Mouse (Mus musculus) olfactory bulb, adult 2 months (tissue): ENCODE measurements around the gene Btbd9. TPM values are rescaled to one million over a fixed set of nuclear protein-coding genes. Genes with fewer than 3 reads are reported as not detected.

Experiments
- H3K27ac ChIP-seq: fragments of 200-500 bp; 2 replicates; pipeline ENCODE4 v1.5.1; 2012; ENCODE audit warnings: low read depth, low read length; ENCODE audit not compliant: insufficient read depth
- H3K4me1 ChIP-seq: fragments of 200-500 bp; 2 replicates; pipeline ENCODE4 v1.6.1; 2012; ENCODE audit warnings: low read length; ENCODE audit not compliant: control insufficient read depth, insufficient read depth
- H3K4me3 ChIP-seq: fragments of 200-500 bp; 2 replicates; pipeline ENCODE4 v1.5.1; 2012; ENCODE audit warnings: mild to moderate bottlenecking, low read depth, low read length, moderate library complexity; ENCODE audit not compliant: insufficient read depth
- CTCF ChIP-seq: fragments of 200-500 bp; IDR thresholded peaks from 2 replicates; pipeline ENCODE4 v1.5.1; 2012; ENCODE audit warnings: low read depth, mild to moderate bottlenecking, low read length, moderate library complexity; ENCODE audit not compliant: insufficient read depth
- POLR2A ChIP-seq: fragments of 200-500 bp; IDR thresholded peaks from 2 replicates; pipeline ENCODE4 v1.6.1; 2012; ENCODE audit warnings: mild to moderate bottlenecking, low read depth, low read length, moderate library complexity; ENCODE audit not compliant: insufficient read depth
- WGBS: fragments of 180-500 bp; shearing (Covaris S2); methylation state at CpG from one replicate; pipeline ENCODE4 v1.1.7; 2018; 5-methylcytosine and 5-hydroxymethylcytosine counted together
- polyA plus RNA-seq: library from polyadenylated mRNA; stranded (reverse); fragments of >200 nt; gene quantifications from 2 replicates; pipeline ENCODE4 v1.2.4, GENCODE M21; 2012; ENCODE audit warnings: low replicate concordance; ENCODE audit not compliant: missing spikeins, insufficient read depth, insufficient read length

Btbd9 gene
- polyA plus RNA-seq, 1 experiment = not detected

GRCm38 (mm10) chr17:30553027-30553937, 23.0 kb downstream of the Btbd9 start:
- TF ChIP-seq POLR2A (no peak), CTCF (no peak)
- H3K4me3 ChIP-seq = no peak overlapping the region
- 0 out of 2 replicates have a peak, but pooled peaks cover 3% of the 10 kb centered on the region for H3K4me1 ChIP-seq
- H3K27ac ChIP-seq = no peak overlapping the region
- 90% methylated on average over 4 of the region's 4 CpGs for WGBS

- TF ChIP-seq POLR2A (no peak), CTCF (no peak)
- Histone ChIP-seq H3K27ac (no peak overlapping the region), H3K4me3 (no peak overlapping the region), H3K4me1 (0 out of 2 replicates have a peak, but pooled peaks cover 3% of the 10 kb centered on the region)
- 20% methylated on average over 1 of the region's 1 CpGs for WGBS
These were observed 25.5 kb downstream of the Btbd9 start for GRCm38 (mm10) chr17:30550774-30551107.

- H3K27ac ChIP-seq = no peak overlapping the region
- H3K4me1 ChIP-seq = 0 out of 2 replicates have a peak, but pooled peaks cover 3% of the 10 kb centered on the region
- no peak for TF ChIP-seq POLR2A
- no peak for TF ChIP-seq CTCF
- WGBS = 73% methylated on average over 9 of the region's 9 CpGs
- H3K4me3 ChIP-seq = no peak overlapping the region
These were observed 26.2 kb downstream of the Btbd9 start for GRCm38 (mm10) chr17:30549899-30550773.

GRCm38 (mm10) chr17:30539098-30539497, 37.2 kb downstream of the Btbd9 start:
- Histone ChIP-seq H3K4me3 (no peak overlapping the region), H3K4me1 (no peaks in the 10 kb centered on the region), H3K27ac (no peak overlapping the region)
- TF ChIP-seq CTCF (no peak), POLR2A (no peak)
- WGBS = 49% methylated on average over 8 of the region's 8 CpGs

GRCm38 (mm10) chr17:30536651-30537050, 39.6 kb downstream of the Btbd9 start:
- H3K4me3 ChIP-seq = no peak overlapping the region
- TF ChIP-seq POLR2A (no peak), CTCF (no peak)
- no peaks in the 10 kb centered on the region for H3K4me1 ChIP-seq
- WGBS = 90% methylated on average over 5 of the region's 5 CpGs
- no peak overlapping the region for H3K27ac ChIP-seq

GRCm38 (mm10) chr17:30533098-30533497, 43.2 kb downstream of the Btbd9 start:
- Histone ChIP-seq H3K27ac (no peak overlapping the region), H3K4me1 (peaks cover 3% of the 10 kb centered on the region; the same call in 1 of the 2 replicates), H3K4me3 (no peak overlapping the region)
- TF ChIP-seq POLR2A (no peak), CTCF (no peak)
- WGBS = 93% methylated on average over 2 of the region's 2 CpGs

GRCm38 (mm10) chr17:30530542-30530940, 45.7 kb downstream of the Btbd9 start:
- Histone ChIP-seq H3K27ac (no peak overlapping the region), H3K4me1 (peaks cover 3% of the 10 kb centered on the region; the same call in 1 of the 2 replicates), H3K4me3 (no peak overlapping the region)
- TF ChIP-seq POLR2A (no peak), CTCF (no peak)
- 67% methylated on average over 4 of the region's 4 CpGs for WGBS

GRCm38 (mm10) chr17:30529632-30530541, 46.4 kb downstream of the Btbd9 start:
- Histone ChIP-seq H3K4me3 (no peak overlapping the region), H3K4me1 (peaks cover 3% of the 10 kb centered on the region; the same call in 1 of the 2 replicates), H3K27ac (no peak overlapping the region)
- 73% methylated on average over 12 of the region's 12 CpGs for WGBS
- no peak for TF ChIP-seq CTCF
- TF ChIP-seq POLR2A = no peak
